Mouse (Mus musculus): Measurements from ENCODE around the gene Trim12a. TPM values are rescaled to one million over a fixed set of nuclear protein-coding genes. Genes with fewer than 3 reads are reported as not detected.

Gene Trim12a
- total RNA-seq, 2 experiments from 2014 or later, result 1.9 to 3.2 TPM

Other genes with a start within 250 kb of the Trim12a start
- gene Olfr644, start 243.6 kb downstream of the Trim12a start, total RNA-seq (2021), result not detected
- gene Olfr645, start 230.0 kb downstream of the Trim12a start, total RNA-seq (2021), result not detected
- gene Olfr646, start 210.6 kb downstream of the Trim12a start, total RNA-seq (2021), result not detected
- not detected for gene Ubqln5, start 185.6 kb downstream of the Trim12a start, total RNA-seq (2021)
- gene Olfr643, start 178.1 kb downstream of the Trim12a start, total RNA-seq (2021), result not detected
- gene Ubqln3, start 172.2 kb downstream of the Trim12a start, total RNA-seq (2021), result not detected
- not detected for gene Ubqlnl, start 164.9 kb downstream of the Trim12a start, total RNA-seq (2021)
- not detected for gene Olfm5, start 150.6 kb downstream of the Trim12a start, total RNA-seq (2021)
- gene Olfr648, start 132.1 kb downstream of the Trim12a start, total RNA-seq (2021), result under 1 TPM; 0.10 to 0.23 TPM
- not detected for gene Olfr649, start 119.5 kb downstream of the Trim12a start, total RNA-seq (2021)
- gene Trim6, start 96.7 kb downstream of the Trim12a start, total RNA-seq (2021), result under 1 TPM; 0.30 to 0.59 TPM
- under 1 TPM; 0.69 to 0.96 TPM for gene Trim34a, start 71.0 kb downstream of the Trim12a start, total RNA-seq (2021)
- under 1 TPM; 0.25 to 0.94 TPM for gene Trim5, start 27.4 kb downstream of the Trim12a start, total RNA-seq (2021)
- gene Trim34b, start 14.0 kb upstream of the Trim12a start, total RNA-seq (2021), result under 1 TPM in 1 of 2 experiments, not detected in 1; 0.25 TPM
- 1 to 10 TPM; 1.2 to 2.1 TPM for gene Trim12c, start 37.9 kb upstream of the Trim12a start, total RNA-seq (2021)
- gene Trim30b, start 54.4 kb upstream of the Trim12a start, total RNA-seq (2021), result not detected
- gene Trim30c, start 85.4 kb upstream of the Trim12a start, total RNA-seq (2021), result not detected
- under 1 TPM; 0.42 to 0.86 TPM for gene Trim30a, start 149.7 kb upstream of the Trim12a start, total RNA-seq (2021)
- gene Trim30d, start 192.4 kb upstream of the Trim12a start, total RNA-seq (2021), result under 1 TPM; 0.49 to 0.61 TPM
- gene Olfr651, start 234.7 kb upstream of the Trim12a start, total RNA-seq (2021), result not detected
- gene Olfr652, start 245.4 kb upstream of the Trim12a start, total RNA-seq (2021), result not detected